Mouse (Mus musculus) gastrocnemius, adult 18-20 months (tissue): ENCODE results near the gene Vmn1r197. TPM values are rescaled to one million over a fixed set of nuclear protein-coding genes. Genes with fewer than 3 reads are reported as not detected.
"Not testable (repeated sequence)": the region's sequence is repeated elsewhere in the genome, so short reads cannot be mapped to it uniquely, and the experiment has no call there.

ENCODE experiments used
- DNase-seq: peaks from one replicate; pipeline ENCODE4 v3.0.0; 2021; ENCODE audit warnings: low spot score
- long read RNA-seq, 2 experiments: library from polyadenylated mRNA; stranded (forward); transcript quantifications; one replicate each; pipeline ENCODE4 v2.0.0; 2021
- total RNA-seq, 2 experiments: library from RNA; stranded (reverse); gene quantifications; 2 replicates each; pipeline ENCODE4 v1.2.3; 2021

Vmn1r197 gene
- not detected for total RNA-seq
- long read RNA-seq, experiment 1 = 0 reads
- long read RNA-seq, experiment 2 = 0 reads

DNA sequence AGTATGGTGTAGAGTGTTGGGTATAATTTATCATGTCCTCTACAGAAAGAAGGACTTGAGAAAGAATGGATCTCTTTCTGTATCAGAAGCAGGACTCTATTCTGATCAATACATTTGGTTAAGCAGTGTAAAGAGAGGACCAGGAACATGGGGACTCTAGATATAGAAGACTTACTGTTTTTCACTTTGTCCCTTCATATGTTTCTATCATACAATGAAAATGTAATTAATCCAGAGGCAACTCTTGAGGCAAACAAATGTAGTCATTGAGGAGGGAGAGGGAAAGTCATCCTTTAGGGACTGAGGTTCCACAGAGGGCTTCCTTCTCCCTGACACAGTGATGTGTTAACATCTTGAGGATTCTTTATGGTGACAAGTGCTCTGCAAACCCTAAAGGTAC is at the start of gene Vmn1r197:
Vmn1r197 (plus strand) TSS at position 301 of the 400 bp plus-strand sequence.
- no peak for DNase-seq

- no peak for DNase-seq
These were observed 39.8 kb upstream of the Vmn1r197 start for GRCm38 (mm10) chr13:22284578-22284977.

DNA sequence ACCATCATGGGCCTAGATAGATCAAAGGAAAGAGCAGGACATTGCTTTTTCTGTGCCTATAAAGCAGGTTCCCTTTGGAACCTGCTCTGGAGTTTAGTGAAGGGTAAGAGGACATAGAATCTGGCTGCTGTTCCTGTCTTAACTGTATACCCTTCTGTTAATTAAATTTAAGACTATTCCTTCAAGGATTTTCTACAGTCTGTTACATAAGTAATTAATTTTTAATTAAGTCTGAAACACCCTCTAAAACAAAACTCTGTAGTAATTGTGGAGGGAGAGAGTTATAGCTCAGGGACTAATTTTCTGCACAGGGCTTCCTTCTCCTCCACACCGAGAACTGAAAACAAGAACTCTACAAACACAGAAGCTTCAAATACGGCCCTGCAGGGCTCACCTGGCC is 34.8 kb upstream of the Vmn1r197 start, which contains the start of gene Vmn1r196:
Vmn1r196 (plus strand) TSS at position 301 of the 400 bp plus-strand sequence.
- DNase-seq = no peak

- DNase-seq = not testable (repeated sequence)
These were observed 16.3 kb upstream of the Vmn1r197 start for GRCm38 (mm10) chr13:22308075-22308474.

DNA sequence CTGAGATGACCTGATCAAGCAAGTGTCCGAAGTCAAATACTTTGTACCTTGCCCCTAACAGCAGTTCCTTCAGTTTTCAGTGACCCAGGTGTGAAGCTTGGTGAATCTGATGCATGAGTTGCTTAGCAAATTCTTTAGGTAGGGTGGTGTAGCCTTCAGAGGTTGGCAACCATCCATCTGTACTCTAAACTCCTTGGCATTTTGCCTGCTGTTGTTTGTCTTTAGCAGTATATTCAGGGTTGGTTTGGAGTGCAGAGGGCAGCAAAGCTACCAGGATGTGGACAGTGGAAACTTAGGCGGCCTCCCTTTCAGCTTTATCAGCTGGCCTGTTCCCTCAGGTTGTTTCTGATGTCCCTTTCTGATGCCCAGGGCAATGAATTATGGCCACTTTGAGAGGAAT is 9.0 kb upstream of the Vmn1r197 start:
- DNase-seq = no peak

- no peak for DNase-seq
These were observed 7.0 kb upstream of the Vmn1r197 start for GRCm38 (mm10) chr13:22317366-22317765.

GRCm38 (mm10) chr13:22320091-22320490 is 4.3 kb upstream of the Vmn1r197 start:
- DNase-seq = no peak

DNA sequence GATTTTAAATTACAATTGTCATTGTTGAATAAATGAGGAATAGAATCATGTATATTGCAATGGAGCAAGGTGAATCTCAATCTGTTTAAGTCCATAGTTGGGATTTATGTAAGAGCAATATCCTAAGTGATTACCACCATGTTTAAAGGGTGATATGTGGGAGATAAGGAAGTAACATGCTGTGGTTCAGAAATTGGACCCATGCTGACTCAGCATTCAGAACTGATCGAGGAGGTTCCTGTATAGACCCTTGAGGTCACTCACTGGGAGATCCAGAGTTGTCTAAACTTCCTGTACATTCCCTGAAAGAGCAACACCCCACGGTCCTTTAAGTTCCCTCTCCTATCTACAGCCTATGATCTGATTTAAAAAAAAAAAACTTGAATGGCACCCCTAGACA is 8.9 kb downstream of the Vmn1r197 start:
- DNase-seq = no peak

- DNase-seq = no peak
These were observed 11.2 kb downstream of the Vmn1r197 start for GRCm38 (mm10) chr13:22335565-22335964.

GRCm38 (mm10) chr13:22350064-22350463 is 25.7 kb downstream of the Vmn1r197 start, which contains the start of gene Vmn1r198:
Gene Vmn1r198, plus strand, starts transcription at chr13:22350364.
- DNase-seq = no peak

- no peak for DNase-seq
These were observed 26.4 kb downstream of the Vmn1r197 start for GRCm38 (mm10) chr13:22350813-22351212.

GRCm38 (mm10) chr13:22379518-22379917 is 55.1 kb downstream of the Vmn1r197 start, which contains the start of gene Vmn1r199:
Gene Vmn1r199, plus strand, starts transcription at chr13:22379818.
- DNase-seq = no peak

GRCm38 (mm10) chr13:22381128-22381527 is 56.7 kb downstream of the Vmn1r197 start:
- not testable (repeated sequence) for DNase-seq

Other genes starting within 250 kb of the Vmn1r197 start
- gene Vmn1r188, start 240.1 kb upstream of the Vmn1r197 start, total RNA-seq = not detected
- gene Vmn1r189, start 218.8 kb upstream of the Vmn1r197 start, total RNA-seq = not detected
- gene Vmn1r191, start 140.6 kb upstream of the Vmn1r197 start, total RNA-seq = not detected
- not detected for gene Vmn1r192, start 133.4 kb upstream of the Vmn1r197 start, total RNA-seq
- gene Vmn1r193, start 101.4 kb upstream of the Vmn1r197 start, total RNA-seq = not detected
- gene Vmn1r194, start 80.4 kb upstream of the Vmn1r197 start, total RNA-seq = not detected
- not detected for gene Vmn1r195, start 54.1 kb upstream of the Vmn1r197 start, total RNA-seq
- gene Vmn1r196, start 34.7 kb upstream of the Vmn1r197 start, total RNA-seq = not detected
- gene Vmn1r198, start 25.8 kb downstream of the Vmn1r197 start, total RNA-seq = not detected
- gene Vmn1r199, start 55.2 kb downstream of the Vmn1r197 start, total RNA-seq = not detected
- not detected for gene Vmn1r200, start 65.8 kb downstream of the Vmn1r197 start, total RNA-seq
- gene Vmn1r201, start 147.3 kb downstream of the Vmn1r197 start, total RNA-seq = not detected
- not detected for gene Vmn1r202, start 180.8 kb downstream of the Vmn1r197 start, total RNA-seq
- gene Vmn1r203, start 193.5 kb downstream of the Vmn1r197 start, total RNA-seq = not detected
- gene Vmn1r204, start 228.6 kb downstream of the Vmn1r197 start, total RNA-seq = not detected